Mouse (Mus musculus) midbrain, embryonic 10.5 days (tissue): Measurements from ENCODE around the gene Ntng1. TPM values are rescaled to one million over a fixed set of nuclear protein-coding genes. Genes with fewer than 3 reads are reported as not detected.
A peak's percentile ranks its signal among the peaks of the same experiment; 100 is the strongest.

Source experiments
- DNase-seq: peaks from one replicate; pipeline ENCODE4 v3.0.0-alpha.2; 2017; ENCODE audit warnings: low spot score
- H3K27ac ChIP-seq: fragments of 300-500 bp; sonication (generic); replicated peaks from 2 replicates; pipeline ENCODE4 v1.5.1; 2016; ENCODE audit warnings: mild to moderate bottlenecking
- H3K27me3 ChIP-seq: fragments of 300-500 bp; sonication (generic); 2 replicates; pipeline ENCODE4 v1.6.1; 2016; ENCODE audit warnings: low read depth, mild to moderate bottlenecking; ENCODE audit not compliant: poor library complexity, severe bottlenecking
- H3K36me3 ChIP-seq: fragments of 300-500 bp; sonication (generic); 2 replicates; pipeline ENCODE4 v1.6.1; 2016; ENCODE audit warnings: mild to moderate bottlenecking, moderate library complexity
- H3K4me1 ChIP-seq: fragments of 300-500 bp; sonication (generic); 2 replicates; pipeline ENCODE4 v1.6.1; 2016
- H3K4me3 ChIP-seq: fragments of 300-500 bp; sonication (generic); 2 replicates; pipeline ENCODE4 v1.5.1; 2016; ENCODE audit warnings: mild to moderate bottlenecking, moderate library complexity
- H3K9me3 ChIP-seq: fragments of 300-500 bp; sonication (generic); replicated peaks from 2 replicates; pipeline ENCODE4 v1.6.1; 2016; ENCODE audit warnings: mild to moderate bottlenecking
- WGBS: fragments of 180-500 bp; shearing (Covaris S2); methylation state at CpG from one replicate; pipeline ENCODE4 v1.1.7; 2016; 5-methylcytosine and 5-hydroxymethylcytosine counted together
- polyA plus RNA-seq: library from polyadenylated mRNA; unstranded; fragments of >200 nt; fragmentation: Nextera tagmentation; extraction: Ambion mirVana; gene quantifications from 2 replicates; pipeline ENCODE4 v1.2.1, GENCODE M21; 2016

Gene Ntng1
- polyA plus RNA-seq, 1 experiment from 2014 or later = 1.9 TPM

DNA sequence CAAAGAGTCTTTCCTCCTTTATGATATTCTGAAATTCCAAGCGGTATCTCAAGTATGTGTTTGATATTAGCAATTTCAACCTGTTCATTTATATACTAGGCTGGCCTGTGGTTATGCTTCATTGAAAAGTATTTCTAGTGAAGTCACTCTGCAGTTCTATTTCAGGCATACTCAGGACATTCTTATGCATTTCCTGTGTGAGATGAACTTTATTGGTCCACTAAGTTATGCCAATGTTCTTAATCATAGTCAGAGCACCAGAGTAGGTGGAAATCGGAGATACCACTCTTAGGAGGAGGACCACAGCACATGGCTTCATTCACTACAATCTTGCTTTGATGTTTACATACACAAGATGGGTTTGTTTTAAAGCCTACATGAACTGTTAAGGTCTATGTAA is 99.6 kb downstream of the Ntng1 start:
- Histone ChIP-seq H3K36me3 (no peaks in the 10 kb centered on the region), H3K9me3 (no peaks in the 10 kb centered on the region), H3K4me3 (no peak overlapping the region), H3K27me3 (no peaks in the 10 kb centered on the region), H3K27ac (no peak overlapping the region), H3K4me1 (no peaks in the 10 kb centered on the region)
- WGBS = 96% methylated on average over 2 of the region's 2 CpGs
- DNase-seq = no peak

GRCm38 (mm10) chr3:110043641-110044187 is 100.1 kb downstream of the Ntng1 start:
- no peak overlapping the region for H3K27ac ChIP-seq
- no peak for DNase-seq
- no peaks in the 10 kb centered on the region for H3K36me3 ChIP-seq
- no peaks in the 10 kb centered on the region for H3K9me3 ChIP-seq
- H3K4me3 ChIP-seq = no peak overlapping the region
- WGBS = 78% methylated on average over 1 of the region's 1 CpGs
- H3K4me1 ChIP-seq = no peaks in the 10 kb centered on the region
- H3K27me3 ChIP-seq = no peaks in the 10 kb centered on the region

GRCm38 (mm10) chr3:110022783-110023599 is 120.8 kb downstream of the Ntng1 start:
- Histone ChIP-seq H3K36me3 (no peaks in the 10 kb centered on the region), H3K9me3 (no peaks in the 10 kb centered on the region), H3K27me3 (no peaks in the 10 kb centered on the region), H3K27ac (no peak overlapping the region), H3K4me3 (no peak overlapping the region), H3K4me1 (peaks cover 10% of the 10 kb centered on the region; the same call in 1 of the 2 replicates)
- peak; percentile 15 for DNase-seq
- WGBS = 63% methylated on average over 18 of the region's 18 CpGs

GRCm38 (mm10) chr3:110010870-110011626 is 132.8 kb downstream of the Ntng1 start:
- H3K4me1 ChIP-seq = no peaks in the 10 kb centered on the region
- H3K9me3 ChIP-seq = no peaks in the 10 kb centered on the region
- H3K36me3 ChIP-seq = no peaks in the 10 kb centered on the region
- no peak overlapping the region for H3K27ac ChIP-seq
- 85% methylated on average over 14 of the region's 14 CpGs for WGBS
- DNase-seq = no peak
- no peak overlapping the region for H3K4me3 ChIP-seq
- H3K27me3 ChIP-seq = no peaks in the 10 kb centered on the region

DNA sequence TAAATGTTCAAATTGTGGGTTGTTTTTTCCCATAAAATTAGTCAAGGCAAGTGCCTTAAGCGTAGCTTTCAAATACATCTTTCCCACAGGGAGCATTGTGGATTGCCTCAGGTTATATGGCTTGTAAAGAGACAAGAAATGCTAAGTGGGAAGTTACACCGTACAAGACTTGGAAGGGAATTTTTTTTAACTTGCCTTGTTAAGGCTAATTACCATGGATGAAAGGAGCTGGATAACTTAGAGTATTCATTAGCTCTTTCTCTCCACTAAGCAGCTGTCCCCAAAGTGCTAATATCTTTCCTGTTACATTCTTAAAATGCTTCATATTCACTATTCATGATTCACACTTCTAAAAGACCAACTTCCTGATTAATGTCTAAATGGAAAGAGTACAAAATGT is 133.4 kb downstream of the Ntng1 start:
- Histone ChIP-seq H3K36me3 (no peaks in the 10 kb centered on the region), H3K4me3 (no peak overlapping the region), H3K9me3 (no peaks in the 10 kb centered on the region), H3K27ac (no peak overlapping the region), H3K27me3 (no peaks in the 10 kb centered on the region), H3K4me1 (no peaks in the 10 kb centered on the region)
- WGBS = 73% methylated on average over 2 of the region's 2 CpGs
- DNase-seq = no peak

GRCm38 (mm10) chr3:110000349-110000748 is 143.5 kb downstream of the Ntng1 start:
- Histone ChIP-seq H3K27me3 (peaks cover 16% of the 10 kb centered on the region; the same call in 1 of the 2 replicates), H3K4me3 (no peak overlapping the region), H3K27ac (no peak overlapping the region), H3K36me3 (no peaks in the 10 kb centered on the region), H3K9me3 (no peaks in the 10 kb centered on the region), H3K4me1 (peaks cover 19% of the 10 kb centered on the region)
- DNase-seq = no peak
- 37% methylated on average over 5 of the region's 5 CpGs for WGBS

DNA sequence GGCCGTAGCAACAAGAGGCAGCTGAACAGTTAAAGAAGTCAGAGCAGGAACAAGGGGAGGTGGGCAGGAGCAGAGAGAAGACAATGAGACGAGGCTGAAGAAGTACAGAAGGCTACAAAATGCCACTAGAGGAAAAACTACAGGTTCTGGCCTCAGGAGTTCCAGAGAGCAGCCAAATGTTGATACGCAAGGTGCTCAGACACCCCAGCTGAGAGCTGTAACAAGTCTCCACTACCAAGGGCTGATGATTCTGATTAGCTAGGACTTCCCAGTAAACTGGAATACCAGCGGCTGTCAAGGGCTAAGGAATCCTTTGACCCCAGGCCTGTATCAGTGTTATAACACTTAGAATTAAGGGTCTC is 148.2 kb downstream of the Ntng1 start:
- H3K36me3 ChIP-seq = no peaks in the 10 kb centered on the region
- WGBS = 53% methylated on average over 4 of the region's 4 CpGs

DNA sequence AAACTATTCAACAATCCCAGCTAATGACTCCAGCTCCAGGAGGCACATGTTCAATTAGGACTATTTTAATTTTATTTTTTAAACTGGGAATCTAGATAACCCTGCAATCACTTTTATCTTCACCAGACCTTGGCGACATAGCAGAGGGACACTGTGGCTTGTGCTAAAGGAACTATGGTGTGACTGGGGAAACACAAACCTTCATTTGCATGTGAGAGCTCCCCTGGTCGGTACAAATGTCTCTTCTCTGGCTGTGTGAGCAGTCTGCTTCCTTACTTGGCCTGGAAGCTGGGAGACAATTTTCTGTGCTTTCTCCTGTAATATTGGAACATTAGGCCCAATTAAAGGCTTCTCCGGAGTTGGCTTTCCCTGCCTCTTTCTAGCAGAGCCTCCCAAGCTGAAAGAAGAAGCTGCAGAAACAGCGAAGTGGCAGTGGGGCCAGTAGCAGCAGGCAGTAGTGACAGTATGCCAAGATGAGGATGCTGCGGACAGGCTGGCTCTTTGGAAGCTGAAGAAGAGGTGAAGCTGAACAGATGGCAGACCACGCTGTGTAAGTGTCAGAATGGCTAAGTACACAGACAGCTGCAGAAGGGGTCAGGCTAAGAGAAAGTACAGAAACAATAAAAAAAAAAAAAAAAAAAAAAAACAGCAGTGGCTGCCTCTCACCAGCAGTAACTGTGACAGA is 148.7 kb downstream of the Ntng1 start:
- peak overlapping the region; percentile 67 for H3K27ac ChIP-seq
- H3K9me3 ChIP-seq = no peaks in the 10 kb centered on the region
- H3K36me3 ChIP-seq = no peaks in the 10 kb centered on the region
- WGBS = 29% methylated on average over 6 of the region's 6 CpGs
- DNase-seq = no peak
- H3K27me3 ChIP-seq = peaks cover 16% of the 10 kb centered on the region; the same call in 1 of the 2 replicates
- H3K4me3 ChIP-seq = no peak overlapping the region
- peaks cover 17% of the 10 kb centered on the region for H3K4me1 ChIP-seq

More for the DNA sequence above, 148.2 kb downstream of the Ntng1 start:
- Histone ChIP-seq H3K27ac (0 out of 2 replicates have a peak overlapping the region, but pooled peaks have one; percentile 38), H3K27me3 (peaks cover 16% of the 10 kb centered on the region; the same call in 1 of the 2 replicates), H3K4me3 (no peak overlapping the region), H3K4me1 (peaks cover 22% of the 10 kb centered on the region), H3K9me3 (no peaks in the 10 kb centered on the region)
- no peak for DNase-seq

GRCm38 (mm10) chr3:109984086-109984485 is 159.7 kb downstream of the Ntng1 start:
- Histone ChIP-seq H3K9me3 (no peaks in the 10 kb centered on the region), H3K27ac (no peak overlapping the region), H3K4me3 (no peak overlapping the region), H3K27me3 (no peaks in the 10 kb centered on the region), H3K36me3 (no peaks in the 10 kb centered on the region), H3K4me1 (no peaks in the 10 kb centered on the region)
- WGBS = 77% methylated on average over 2 of the region's 2 CpGs
- DNase-seq = no peak

- 70% methylated on average over 2 of the region's 2 CpGs for WGBS
- no peaks in the 10 kb centered on the region for H3K9me3 ChIP-seq
- H3K27me3 ChIP-seq = no peaks in the 10 kb centered on the region
- H3K4me1 ChIP-seq = peaks cover 10% of the 10 kb centered on the region
- no peaks in the 10 kb centered on the region for H3K36me3 ChIP-seq
- no peak for DNase-seq
- H3K4me3 ChIP-seq = no peak overlapping the region
- H3K27ac ChIP-seq = no peak overlapping the region
Measured at GRCm38 (mm10) chr3:109977614-109978013, 166.2 kb downstream of the Ntng1 start.

DNA sequence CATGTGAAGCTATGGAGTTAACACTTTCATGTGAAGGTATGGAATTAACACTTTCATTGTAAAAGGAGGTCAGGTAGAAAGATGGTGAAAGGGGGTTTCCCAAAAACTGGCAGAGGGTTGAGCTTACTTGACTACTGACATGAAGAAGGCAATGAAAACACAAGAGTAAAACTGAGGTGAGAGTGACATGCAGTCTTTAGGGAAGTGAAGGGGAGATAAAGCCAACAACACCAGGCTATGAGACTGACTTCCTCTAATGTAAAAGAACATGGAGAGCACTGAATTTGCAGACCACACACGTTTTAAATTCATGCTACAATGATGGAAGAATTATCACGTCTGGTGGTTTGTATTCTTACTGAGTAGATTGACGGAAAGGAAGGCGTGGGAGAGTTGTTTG is 168.7 kb downstream of the Ntng1 start:
- WGBS = 75% methylated on average over 4 of the region's 4 CpGs

DNA sequence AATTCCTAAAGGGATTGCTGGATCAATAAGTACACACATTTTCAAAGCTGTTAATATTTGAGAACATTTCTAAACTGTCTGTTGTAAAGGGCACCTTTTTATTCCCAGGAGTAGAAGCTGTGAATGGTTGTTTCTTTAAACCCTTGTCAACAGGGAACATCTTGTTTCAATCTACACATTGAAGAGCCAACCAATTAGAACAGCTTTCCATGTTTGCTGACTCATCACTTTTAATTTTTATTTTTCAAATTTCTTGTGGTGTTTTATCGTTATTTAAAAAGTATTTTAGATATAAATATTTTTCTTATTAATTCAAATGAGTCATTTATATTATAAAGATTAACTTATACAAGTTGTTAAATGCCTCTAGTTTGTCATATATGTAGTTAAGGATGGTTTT is 172.3 kb downstream of the Ntng1 start:
- no peaks in the 10 kb centered on the region for H3K9me3 ChIP-seq
- 81% methylated on average over 1 of the region's 1 CpGs for WGBS
- no peaks in the 10 kb centered on the region for H3K36me3 ChIP-seq
- H3K27me3 ChIP-seq = no peaks in the 10 kb centered on the region
- H3K4me3 ChIP-seq = no peak overlapping the region
- no peak for DNase-seq
- no peak overlapping the region for H3K27ac ChIP-seq
- H3K4me1 ChIP-seq = no peaks in the 10 kb centered on the region

More for the DNA sequence above, 168.7 kb downstream of the Ntng1 start:
- Histone ChIP-seq H3K9me3 (no peaks in the 10 kb centered on the region), H3K4me3 (no peak overlapping the region), H3K36me3 (no peaks in the 10 kb centered on the region), H3K27me3 (no peaks in the 10 kb centered on the region), H3K4me1 (peaks cover 10% of the 10 kb centered on the region), H3K27ac (no peak overlapping the region)
- no peak for DNase-seq
